Mouse (Mus musculus): ENCODE data around the gene Ctso.

The Ctso gene

GRCm38 (mm10) chr3:81932141-81933101 lies at the start of gene Ctso:
Ctso (plus strand) TSS chr3:81932601.
- peak; percentile 79 for DNase-seq

- DNase-seq: no peak
Observed at GRCm38 (mm10) chr3:81883916-81884315, 48.5 kb upstream of the Ctso start.

GRCm38 (mm10) chr3:81885566-81885965 lies 46.8 kb upstream of the Ctso start:
- no peak for DNase-seq

- DNase-seq: no peak
Observed at GRCm38 (mm10) chr3:81889137-81889536, 43.3 kb upstream of the Ctso start.

GRCm38 (mm10) chr3:81910286-81911036 lies 21.9 kb upstream of the Ctso start:
- DNase-seq: no peak

- DNase-seq: no peak
Observed at GRCm38 (mm10) chr3:81916030-81916686, 16.2 kb upstream of the Ctso start.

- DNase-seq: no peak
Observed at GRCm38 (mm10) chr3:81917354-81917935, 15.0 kb upstream of the Ctso start.

- no peak for DNase-seq
Observed at GRCm38 (mm10) chr3:81918215-81918614, 14.2 kb upstream of the Ctso start.

GRCm38 (mm10) chr3:81919681-81920080 lies 12.7 kb upstream of the Ctso start:
- no peak for DNase-seq

GRCm38 (mm10) chr3:81922910-81923309 lies 9.5 kb upstream of the Ctso start:
- DNase-seq: no peak

GRCm38 (mm10) chr3:81924931-81925330 lies 7.5 kb upstream of the Ctso start:
- DNase-seq: peak; percentile 33

GRCm38 (mm10) chr3:81925856-81926255 lies 6.5 kb upstream of the Ctso start:
- no peak for DNase-seq

GRCm38 (mm10) chr3:81926764-81927325 lies 5.6 kb upstream of the Ctso start:
- peak; percentile 23 for DNase-seq

GRCm38 (mm10) chr3:81929073-81929472 lies 3.3 kb upstream of the Ctso start:
- no peak for DNase-seq

- no peak for DNase-seq
Observed at GRCm38 (mm10) chr3:81931695-81932094, 706 bp upstream of the Ctso start.

- no peak for DNase-seq
Observed at GRCm38 (mm10) chr3:81933348-81933747, 947 bp downstream of the Ctso start.

- DNase-seq: no peak
Observed at GRCm38 (mm10) chr3:81938924-81939323, 6.5 kb downstream of the Ctso start.

GRCm38 (mm10) chr3:81942341-81942740 lies 9.9 kb downstream of the Ctso start:
- no peak for DNase-seq

- DNase-seq: no peak
Observed at GRCm38 (mm10) chr3:81943097-81943496, 10.7 kb downstream of the Ctso start.

- DNase-seq: no peak
Observed at GRCm38 (mm10) chr3:81944851-81945393, 12.5 kb downstream of the Ctso start.

- DNase-seq: no peak
Observed at GRCm38 (mm10) chr3:81949048-81949447, 16.6 kb downstream of the Ctso start.

GRCm38 (mm10) chr3:81951785-81952184 lies 19.4 kb downstream of the Ctso start:
- no peak for DNase-seq
